ENCODE assay signal across 7 mouse cellular contexts in the genomic region with DNA sequence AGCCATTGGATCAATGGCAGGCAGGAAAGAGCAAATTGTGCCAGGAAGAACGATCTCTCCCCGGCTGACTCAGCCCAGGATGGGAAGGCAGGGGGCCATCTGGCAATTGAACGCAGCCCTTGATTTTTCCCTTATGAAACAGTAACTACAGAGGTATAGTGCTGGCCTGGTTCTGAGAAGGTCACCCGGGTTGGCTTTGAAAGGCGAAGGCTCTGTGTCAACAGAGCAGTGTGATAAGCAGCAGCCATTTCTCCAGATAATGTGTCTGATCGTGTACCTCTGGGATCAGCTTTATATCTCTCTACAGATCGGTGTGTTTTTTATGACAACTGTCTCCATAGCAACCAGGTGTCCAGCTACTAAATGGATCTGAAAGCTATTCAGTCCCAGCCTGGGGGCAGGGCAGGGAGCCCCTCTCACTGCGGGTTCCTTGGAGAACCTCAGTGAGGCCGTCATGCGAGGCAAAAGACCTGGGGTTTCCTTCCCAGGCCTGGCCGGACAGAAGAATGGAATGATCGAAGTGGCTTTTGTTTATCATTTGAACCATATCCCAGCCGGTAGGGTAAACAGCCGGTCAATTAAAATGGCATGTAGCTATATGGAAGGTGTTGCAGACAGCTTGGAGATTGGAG.
DNase-seq lines count a peak whose midpoint lies in the region; ATAC-seq and TF ChIP-seq lines count a peak whose summit lies in the region.

No protein-coding gene starts in this region.

- ATAC-seq in hindbrain, embryonic 16.5 days = no peak
- ATAC-seq in midbrain, embryonic 14.5 days (ENCODE audit: low FRiP score, low TSS enrichment) = no peak

- H3K27ac ChIP-seq in embryonic fibroblast, embryonic 13.5 days (ENCODE audit: insufficient read depth, low read length) = peak overlapping the region; percentile 92
- H3K27ac ChIP-seq in hindbrain, embryonic 16.5 days (ENCODE audit: low read depth, low read length) = peak overlapping the region; percentile 79
- peak overlapping the region; percentile 90 for H3K27ac ChIP-seq in midbrain, embryonic 14.5 days (replicated peaks; ENCODE audit: low read depth, low read length)

- H3K36me3 ChIP-seq in hindbrain, embryonic 16.5 days (ENCODE audit: control insufficient read depth, insufficient read depth, low read length) = no peaks in the 10 kb centered on the region
- no peaks in the 10 kb centered on the region for H3K36me3 ChIP-seq in midbrain, embryonic 14.5 days (ENCODE audit: control insufficient read depth, insufficient read depth, low read length)

- no peaks in the 10 kb centered on the region for H3K27me3 ChIP-seq in hindbrain, embryonic 16.5 days (replicated peaks; ENCODE audit: control insufficient read depth, insufficient read depth, low read length)
- H3K27me3 ChIP-seq in midbrain, embryonic 14.5 days (ENCODE audit: control insufficient read depth, insufficient read depth, low read length) = no peaks in the 10 kb centered on the region

- no peak for TF ChIP-seq CTCF in embryonic fibroblast, embryonic 13.5 days (IDR thresholded peaks at IDR 0.05; ENCODE audit: borderline replicate concordance, insufficient read depth, low read length)

- H3K9ac ChIP-seq in hindbrain, embryonic 16.5 days (ENCODE audit: low read depth, low read length) = peak overlapping the region; percentile 33
- no peak overlapping the region for H3K9ac ChIP-seq in midbrain, embryonic 14.5 days (replicated peaks; ENCODE audit: low read length)

- H3K9me3 ChIP-seq in hindbrain, embryonic 16.5 days (ENCODE audit: control insufficient read depth, low read length) = no peaks in the 10 kb centered on the region
- H3K9me3 ChIP-seq in midbrain, embryonic 14.5 days (ENCODE audit: control insufficient read depth, low read length) = no peaks in the 10 kb centered on the region

- TF ChIP-seq POLR2A in embryonic fibroblast, embryonic 13.5 days (IDR thresholded peaks at IDR 0.05; ENCODE audit: low read depth, low read length) = 0 out of 2 replicates have a peak, but pooled peaks have one; percentile 9

- H3K4me1 ChIP-seq in embryonic fibroblast, embryonic 13.5 days (ENCODE audit: control insufficient read depth, insufficient read depth, low read length) = peaks cover 37% of the 10 kb centered on the region
- peaks cover 69% of the 10 kb centered on the region for H3K4me1 ChIP-seq in hindbrain, embryonic 16.5 days (ENCODE audit: control insufficient read depth, insufficient read depth, low read depth, low read length)
- peaks cover 65% of the 10 kb centered on the region for H3K4me1 ChIP-seq in midbrain, embryonic 14.5 days (ENCODE audit: control insufficient read depth, insufficient read depth, low read length)

- peak; percentile 39 for DNase-seq in 3134 (ENCODE audit: extremely low read depth, insufficient read length, low spot score)
- peak; percentile 19 for DNase-seq in CD4-positive helper T cell, adult 2 months (ENCODE audit: low read depth, low spot score)
- peak; percentile 70 for DNase-seq in midbrain, embryonic 14.5 days
- no peak for DNase-seq in frontal cortex, postnatal 14 days (ENCODE audit: low spot score in 2 of 2)
- DNase-seq in layer of hippocampus, adult 8-10 months (ENCODE audit: low spot score in 2 of 2) = no peak

- 15% methylated on average over 14 of the region's 14 CpGs for WGBS in hindbrain, embryonic 16.5 days
- 15% methylated on average over 14 of the region's 14 CpGs for WGBS in midbrain, embryonic 14.5 days

- H3K4me2 ChIP-seq in hindbrain, embryonic 16.5 days (ENCODE audit: low read length) = no peak overlapping the region; the same call in 1 of the 2 replicates
- H3K4me2 ChIP-seq in midbrain, embryonic 14.5 days (ENCODE audit: low read length) = peak overlapping the region; percentile 39; the same call in 1 of the 2 replicates

- H3K4me3 ChIP-seq in embryonic fibroblast, embryonic 13.5 days (ENCODE audit: insufficient read depth, low read length) = no peak overlapping the region
- no peak overlapping the region for H3K4me3 ChIP-seq in hindbrain, embryonic 16.5 days (ENCODE audit: low read length)
- no peak overlapping the region for H3K4me3 ChIP-seq in midbrain, embryonic 14.5 days (replicated peaks; ENCODE audit: low read depth, low read length)

Comparison
In these comparisons a context has a peak if more than half of its experiments do, and no peak if none do; other contexts are left out.
1. DNase-seq: peak in 3134 (single experiment), CD4-positive helper T cell, adult 2 months (single experiment) and midbrain, embryonic 14.5 days (single experiment); none in frontal cortex, postnatal 14 days (0 of 2) and layer of hippocampus, adult 8-10 months (0 of 2).
2. Peak in every context shown above with its lines, with median percentiles within 50 percentile points of each other: H3K27ac ChIP-seq.